Mouse (Mus musculus) brain, embryonic 14.5 days (tissue): ENCODE data around the gene Slc9a3. TPM values are rescaled to one million over a fixed set of nuclear protein-coding genes. Genes with fewer than 3 reads are reported as not detected.
A peak's percentile ranks its signal among the peaks of the same experiment; 100 is the strongest.

Source experiments
- DNase-seq: peaks from one replicate; pipeline ENCODE4 v3.0.0-alpha.2; 2011; ENCODE audit warnings: low read depth
- CTCF ChIP-seq: fragments of 200-500 bp; IDR thresholded peaks from 2 replicates; pipeline ENCODE4 v1.5.1; 2012; ENCODE audit warnings: inconsistent platforms, mild to moderate bottlenecking, moderate library complexity, borderline replicate concordance; ENCODE audit not compliant: insufficient read depth, insufficient read length; ENCODE audit errors: extremely low read depth
- POLR2A ChIP-seq: fragments of 200-500 bp; IDR thresholded peaks from 2 replicates; pipeline ENCODE4 v1.6.1; 2012; ENCODE audit warnings: mild to moderate bottlenecking, inconsistent platforms, borderline replicate concordance; ENCODE audit not compliant: poor library complexity, insufficient read depth, insufficient read length, severe bottlenecking; ENCODE audit errors: extremely low read depth
- polyA plus RNA-seq: library from polyadenylated mRNA; depleted of rRNA; stranded (reverse); fragments of >200 nt; gene quantifications from 2 replicates; pipeline ENCODE4 v1.2.3, GENCODE M21; 2012; rRNA removed

Gene Slc9a3
- polyA plus RNA-seq = 0.01 and 0.04 TPM in 2 replicates

DNA sequence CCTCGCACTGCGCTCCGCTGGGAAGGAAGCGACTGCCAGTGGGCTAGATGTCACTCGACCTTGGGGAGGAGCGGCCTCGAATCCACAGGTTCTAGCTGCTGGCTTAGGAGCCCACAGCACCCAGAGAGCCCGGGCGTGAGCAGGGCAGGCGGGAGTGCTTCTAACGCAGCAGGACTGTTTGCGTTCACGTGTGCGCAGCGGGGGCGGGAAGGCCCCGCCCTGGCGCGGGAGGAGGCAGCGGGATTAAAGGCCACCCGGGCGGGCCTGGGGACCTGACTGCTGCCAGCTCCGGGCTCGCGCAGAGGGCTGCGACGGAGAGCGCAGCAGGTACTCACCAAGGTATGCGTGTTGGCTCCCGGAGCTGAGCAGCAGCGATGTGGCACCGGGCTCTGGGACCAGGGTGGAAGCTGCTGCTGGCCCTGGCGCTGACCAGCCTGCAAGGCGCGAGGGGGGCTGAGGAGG is at the start of gene Slc9a3:
Gene Slc9a3 (plus strand): TSS at position 317 of the 462 bp plus-strand sequence.
- no peak for TF ChIP-seq POLR2A
- no peak for DNase-seq

DNA sequence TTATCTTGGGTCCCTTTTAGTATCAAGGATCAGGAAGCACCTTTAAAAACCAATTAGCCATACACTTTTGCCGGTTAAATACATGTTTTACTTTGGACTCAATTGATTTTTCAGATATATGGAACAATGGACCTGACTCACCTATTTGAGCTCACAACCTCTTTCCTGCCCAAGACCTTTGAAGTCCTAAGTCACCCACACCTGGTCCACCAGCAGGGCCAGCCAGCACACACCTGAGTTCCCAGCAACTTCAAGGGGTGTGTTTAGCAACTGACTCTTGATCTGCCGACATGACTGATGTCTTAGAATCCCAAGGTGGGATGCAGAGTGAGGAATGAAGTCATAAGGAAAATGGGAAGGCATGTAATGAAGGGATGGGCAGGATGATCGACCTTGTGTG is 49.5 kb upstream of the Slc9a3 start:
- TF ChIP-seq CTCF (no peak), POLR2A (no peak)
- no peak for DNase-seq

DNA sequence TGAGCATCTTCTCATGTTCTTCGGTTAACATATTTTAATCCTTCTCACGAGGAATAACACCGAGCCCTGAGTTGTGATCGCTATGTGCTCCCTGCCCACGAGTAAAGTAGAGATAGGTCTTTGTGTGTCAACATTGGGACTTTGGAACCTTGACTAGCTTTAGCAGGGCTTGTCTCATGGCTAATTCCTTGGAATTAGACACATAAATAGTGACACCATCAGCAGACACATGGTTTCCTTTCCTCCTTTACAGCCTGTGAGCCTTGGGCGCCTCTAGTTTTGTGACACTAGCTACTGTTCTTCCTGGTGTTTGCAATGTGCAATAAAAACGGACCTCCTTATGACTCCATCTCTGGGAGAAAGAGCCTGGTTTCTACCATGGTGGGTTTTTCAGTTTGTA is 47.9 kb upstream of the Slc9a3 start:
- DNase-seq = no peak
- TF ChIP-seq CTCF (no peak), POLR2A (no peak)

DNA sequence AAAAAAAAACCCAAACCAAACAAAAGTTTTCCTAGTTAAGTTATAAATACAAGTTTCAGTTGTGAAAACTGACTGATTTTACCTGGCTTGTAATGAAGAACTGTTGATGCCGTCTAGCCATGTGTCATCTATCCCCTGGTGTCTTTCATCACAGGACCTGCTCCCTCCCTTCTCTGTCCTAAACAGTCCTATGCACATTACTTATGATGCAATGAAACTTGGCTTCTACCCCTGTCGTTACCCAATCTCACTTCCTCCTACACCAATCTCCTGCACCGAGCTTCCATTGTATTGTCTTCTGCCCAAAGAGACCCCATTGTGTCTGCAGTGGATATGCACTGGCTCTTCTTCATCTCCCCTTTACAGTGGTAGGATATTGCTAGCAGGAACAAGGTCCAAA is 31.0 kb upstream of the Slc9a3 start:
- TF ChIP-seq CTCF (no peak), POLR2A (no peak)
- no peak for DNase-seq

DNA sequence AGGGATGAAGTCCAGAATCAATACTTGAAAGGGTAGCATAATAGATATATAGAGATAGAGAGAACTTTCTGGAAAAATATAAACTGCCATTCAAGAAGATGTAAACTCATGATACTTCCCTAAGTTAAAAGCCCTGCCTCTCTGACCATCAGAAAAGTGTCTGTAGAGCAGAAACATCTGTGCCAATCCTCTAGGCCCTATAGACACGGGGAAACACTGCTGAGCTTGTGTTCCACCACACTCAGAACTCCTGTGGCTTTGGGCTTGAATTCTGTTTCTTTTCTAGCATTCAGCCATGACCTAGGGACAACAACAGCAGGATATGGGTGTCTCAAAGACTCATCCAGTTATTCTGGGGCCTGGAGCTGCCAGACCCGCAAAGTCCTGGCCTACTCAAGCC is 25.3 kb upstream of the Slc9a3 start:
- no peak for DNase-seq
- no peak for TF ChIP-seq POLR2A
- TF ChIP-seq CTCF = no peak

DNA sequence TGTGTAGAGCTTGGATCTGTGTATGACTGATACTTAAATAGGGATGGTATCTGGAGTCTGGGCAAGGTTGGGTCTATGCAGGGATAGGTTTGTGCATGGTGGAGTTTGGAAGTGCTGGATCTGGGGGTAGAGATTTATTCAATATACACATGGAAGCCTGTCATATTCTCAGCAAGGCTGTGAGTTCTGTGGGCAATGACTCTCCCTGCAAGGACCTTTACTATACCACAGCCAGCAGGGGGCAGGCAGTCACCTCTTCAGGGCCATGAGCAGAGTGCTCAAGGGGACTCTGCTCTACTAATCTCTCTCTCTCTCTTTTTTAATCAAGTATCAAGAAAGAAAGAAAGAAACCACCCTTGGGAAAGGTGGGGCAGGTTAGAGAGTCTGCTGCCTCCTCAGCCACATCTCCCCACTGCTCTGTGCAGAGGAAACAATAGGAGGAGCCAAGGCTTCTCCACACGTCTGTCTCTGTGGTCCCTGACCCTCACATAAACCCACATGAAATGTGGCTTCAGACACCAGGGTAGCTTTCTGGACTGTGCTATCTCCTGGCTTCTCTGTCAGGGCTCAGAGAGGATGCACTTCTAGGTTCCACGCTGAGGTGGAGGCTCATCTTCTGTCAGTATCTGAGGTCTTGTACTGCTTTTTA is 24.4 kb upstream of the Slc9a3 start:
- TF ChIP-seq POLR2A = no peak
- TF ChIP-seq CTCF = peak; percentile 73
- peak; percentile 76 for DNase-seq

DNA sequence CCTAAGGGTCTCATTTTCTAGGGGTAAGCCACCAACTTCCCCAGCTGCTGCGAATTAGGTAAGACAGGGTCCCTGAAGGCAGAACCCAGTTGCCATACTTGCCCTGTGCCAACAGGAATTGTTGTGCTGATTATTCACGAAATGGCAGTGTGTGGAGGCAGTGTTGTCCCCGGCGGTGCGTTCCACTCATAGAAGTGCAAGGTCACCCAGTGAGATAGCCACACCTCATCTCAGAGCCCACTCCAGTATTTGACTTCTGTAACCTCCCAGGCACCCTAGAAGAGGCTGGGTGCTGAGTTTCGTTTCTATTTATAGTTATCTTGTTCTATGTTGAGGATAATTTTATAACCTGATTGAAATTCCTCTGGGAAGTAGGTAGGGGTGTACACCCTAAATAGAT is 22.3 kb upstream of the Slc9a3 start:
- no peak for DNase-seq
- TF ChIP-seq POLR2A (no peak), CTCF (no peak)

DNA sequence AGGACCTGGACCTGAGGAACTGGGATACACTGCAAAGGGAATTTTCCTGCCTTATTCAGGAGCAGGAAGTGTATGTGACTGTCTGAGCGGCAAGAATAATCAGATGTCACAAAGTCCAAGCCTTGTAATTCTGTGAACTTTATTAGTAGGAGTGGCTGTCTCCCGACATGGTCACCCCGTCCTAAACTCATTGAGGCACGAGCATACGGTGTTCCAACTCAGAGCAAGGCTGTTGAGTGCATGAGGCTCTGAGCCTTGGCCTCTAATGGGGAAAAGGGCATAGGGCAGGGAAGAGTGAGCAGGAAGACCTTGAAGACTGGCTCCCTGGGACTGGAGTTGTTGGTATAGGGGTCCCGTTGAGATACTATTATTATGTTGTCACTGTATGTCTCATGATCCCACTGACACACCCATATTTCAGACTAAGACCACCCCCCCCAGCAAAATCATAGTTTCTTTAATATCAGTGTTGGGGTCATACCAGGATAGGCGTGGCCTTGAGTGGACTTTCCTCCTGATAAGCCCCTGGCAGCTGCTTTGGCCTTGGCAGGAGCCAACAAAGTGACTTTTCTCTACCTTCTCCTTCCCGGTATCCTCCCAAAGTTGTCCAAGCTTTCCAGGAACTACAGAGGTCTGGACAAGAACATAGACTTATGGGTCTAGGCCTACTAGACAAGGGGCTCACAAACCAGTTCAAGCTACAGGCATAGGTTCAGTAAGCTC is 19.0 kb upstream of the Slc9a3 start:
- DNase-seq = no peak
- TF ChIP-seq POLR2A (no peak), CTCF (no peak)

DNA sequence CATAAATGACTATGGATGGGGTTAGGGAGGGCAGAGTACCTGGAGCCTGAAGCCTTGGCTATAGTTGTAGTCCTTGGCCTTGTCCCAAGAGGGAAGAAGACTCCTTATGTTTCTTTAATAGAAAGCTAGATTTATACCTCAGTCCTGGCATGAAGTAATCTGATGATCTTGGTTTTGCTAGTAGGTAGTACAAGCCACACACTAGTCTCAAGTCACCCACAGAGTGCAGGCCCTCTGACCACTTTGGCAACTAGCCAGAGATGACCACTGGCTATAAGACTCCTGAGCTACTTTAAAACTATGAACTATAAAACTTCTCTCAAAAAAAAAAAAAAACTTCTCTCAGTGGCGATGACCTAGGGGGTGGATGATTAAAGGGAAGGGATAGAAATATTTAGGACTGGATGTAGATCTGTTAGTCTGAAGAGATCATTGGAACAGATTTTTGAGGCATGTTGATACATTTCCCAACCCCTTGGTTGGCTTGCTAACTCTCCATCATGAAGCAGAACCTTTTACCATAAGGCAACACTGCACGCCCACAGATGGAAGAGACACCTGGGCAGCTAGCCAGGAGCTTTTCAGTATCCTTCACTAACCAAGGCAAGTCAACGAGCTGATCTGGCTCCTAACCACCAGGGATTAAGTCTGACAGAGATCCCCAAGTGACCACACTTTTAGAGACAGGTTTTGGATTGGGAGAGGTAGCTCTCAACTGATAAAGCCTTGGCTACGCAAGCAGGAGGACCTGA is 18.2 kb upstream of the Slc9a3 start:
- no peak for DNase-seq

DNA sequence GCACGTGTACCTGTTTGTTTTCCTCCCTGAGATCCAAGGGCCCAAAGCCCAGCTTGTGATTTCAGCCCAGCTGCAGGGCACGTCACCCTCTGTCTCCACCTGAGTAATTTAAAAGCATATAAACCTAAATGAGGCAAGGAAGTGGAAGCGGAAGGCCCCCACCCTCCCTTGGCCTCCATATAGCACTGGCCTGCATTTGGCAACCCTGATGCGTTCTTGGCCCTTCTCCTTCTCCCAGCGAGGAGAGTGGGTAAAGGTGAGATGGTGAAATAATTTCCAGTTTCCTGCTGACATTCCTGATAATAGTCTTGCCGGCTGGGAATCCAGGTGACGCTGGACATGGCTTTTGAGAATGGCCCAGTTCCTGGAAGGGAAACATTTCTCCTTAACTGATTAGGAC is 16.8 kb upstream of the Slc9a3 start:
- no peak for DNase-seq

More for the DNA sequence above, 18.2 kb upstream of the Slc9a3 start:
- TF ChIP-seq POLR2A = no peak
- no peak for TF ChIP-seq CTCF

DNA sequence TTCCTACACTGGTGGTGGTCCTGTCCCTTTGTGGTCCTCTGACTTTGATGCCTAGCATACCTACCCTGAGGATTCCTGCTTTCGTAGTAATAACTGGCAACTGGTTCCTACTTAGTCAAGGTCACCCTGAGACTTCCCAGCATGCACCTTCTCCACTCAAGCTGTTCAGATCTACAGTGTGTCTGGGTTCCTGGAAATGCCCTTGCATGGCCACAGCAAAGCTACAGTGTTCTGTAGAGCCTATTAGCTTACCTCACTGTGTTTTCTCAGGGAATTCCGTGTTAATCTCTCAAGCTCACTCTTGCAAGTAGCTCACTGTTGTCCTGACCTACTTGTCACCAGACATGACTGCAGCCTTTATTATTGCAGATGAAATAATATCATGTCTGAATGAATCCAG is 13.8 kb upstream of the Slc9a3 start:
- no peak for DNase-seq
- no peak for TF ChIP-seq CTCF

More for the DNA sequence above, 16.8 kb upstream of the Slc9a3 start:
- TF ChIP-seq CTCF (no peak), POLR2A (no peak)
